Mouse (Mus musculus) hindbrain, embryonic 16.5 days (tissue): Measurements from ENCODE around the gene Csf3. TPM values are rescaled to one million over a fixed set of nuclear protein-coding genes. Genes with fewer than 3 reads are reported as not detected.

Source experiments
- ATAC-seq: fragments of 200-750 bp; cut with Nextera tagmentation; 2 replicates; pipeline ENCODE4 v1.8.0; 2017; ENCODE audit warnings: moderate TSS enrichment, moderate library complexity
- H3K27ac ChIP-seq: fragments of 300-500 bp; sonication (generic); 2 replicates; pipeline ENCODE4 v1.5.1; 2014; ENCODE audit warnings: low read depth, mild to moderate bottlenecking, control low read depth, low read length, moderate library complexity
- H3K27me3 ChIP-seq: fragments of 300-500 bp; sonication (generic); replicated peaks from 2 replicates; pipeline ENCODE4 v1.6.1; 2014; ENCODE audit warnings: low read length; ENCODE audit not compliant: control insufficient read depth, insufficient read depth
- H3K36me3 ChIP-seq: fragments of 300-500 bp; sonication (generic); 2 replicates; pipeline ENCODE4 v1.6.1; 2014; ENCODE audit warnings: mild to moderate bottlenecking, low read length, moderate library complexity, mixed read lengths; ENCODE audit not compliant: control insufficient read depth, insufficient read depth
- H3K4me1 ChIP-seq: fragments of 300-500 bp; sonication (generic); 2 replicates; pipeline ENCODE4 v1.6.1; 2014; ENCODE audit warnings: low read depth, low read length; ENCODE audit not compliant: control insufficient read depth, insufficient read depth
- H3K4me2 ChIP-seq: fragments of 300-500 bp; sonication (generic); 2 replicates; pipeline ENCODE4 v1.6.1; 2014; ENCODE audit warnings: mild to moderate bottlenecking, low read length, control low read depth, moderate library complexity
- H3K4me3 ChIP-seq: fragments of 300-500 bp; sonication (generic); 2 replicates; pipeline ENCODE4 v1.5.1; 2014; ENCODE audit warnings: mild to moderate bottlenecking, low read length, control low read depth, moderate library complexity
- H3K9ac ChIP-seq: fragments of 300-500 bp; sonication (generic); 2 replicates; pipeline ENCODE4 v1.6.1; 2014; ENCODE audit warnings: low read depth, mild to moderate bottlenecking, control low read depth, low read length, moderate library complexity
- H3K9me3 ChIP-seq: fragments of 300-500 bp; sonication (generic); 2 replicates; pipeline ENCODE4 v1.6.1; 2014; ENCODE audit warnings: mild to moderate bottlenecking, low read length, moderate library complexity; ENCODE audit not compliant: control insufficient read depth
- WGBS: fragments of 180-500 bp; shearing (Covaris S2); extraction: QIAGEN DNeasy Blood & Tissue Kit; methylation state at CpG from one replicate; pipeline ENCODE4 v1.1.7; 2014; 5-methylcytosine and 5-hydroxymethylcytosine counted together
- polyA plus RNA-seq: library from polyadenylated mRNA; unstranded; fragments of >200 nt; fragmentation: Nextera tagmentation; extraction: Ambion mirVana; gene quantifications from 2 replicates; pipeline ENCODE4 v1.2.1, GENCODE M21; 2015

The Csf3 gene
- polyA plus RNA-seq, 1 experiment from 2014 or later = not detected

DNA sequence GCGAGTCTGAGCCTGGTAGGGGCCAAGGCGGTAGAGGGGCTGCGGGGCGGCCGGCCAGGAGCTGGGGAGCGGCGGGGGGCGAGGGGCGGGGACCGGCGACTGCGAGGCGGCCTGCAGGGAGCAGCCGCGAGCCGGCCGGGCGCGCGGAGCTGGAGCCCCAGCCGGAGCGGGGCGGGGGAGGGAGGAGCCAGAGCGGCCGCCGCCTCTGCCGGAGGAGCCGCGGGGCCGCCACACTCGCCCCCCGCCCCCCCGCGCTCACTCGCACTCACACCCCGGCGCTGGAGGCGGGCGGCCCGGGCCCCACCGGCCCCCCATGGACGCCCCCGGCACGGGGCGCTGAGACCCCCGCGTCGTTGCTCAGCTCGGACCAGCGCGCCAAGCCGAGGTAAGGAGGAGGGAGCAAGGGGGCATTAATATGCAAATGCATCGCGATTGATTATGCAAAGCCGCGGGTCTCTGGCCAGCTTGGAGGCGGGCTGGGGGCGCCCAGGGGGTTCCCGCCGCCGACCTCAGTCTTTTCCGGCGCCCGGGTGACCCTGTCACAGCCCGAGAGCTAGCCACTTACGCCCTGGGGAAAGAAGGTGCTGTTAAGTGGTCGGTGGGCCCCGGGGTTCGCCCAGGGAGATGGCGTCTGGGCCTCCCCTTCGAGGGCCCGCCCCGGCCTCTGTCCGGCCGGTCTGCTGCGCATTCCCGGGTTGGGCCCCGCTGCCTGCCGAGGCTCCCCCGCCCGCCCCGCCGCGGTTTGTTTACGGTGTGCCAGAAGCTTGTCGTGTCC is 40.7 kb downstream of the Csf3 start:
- Histone ChIP-seq H3K9ac (peak overlapping the region; percentile 99), H3K9me3 (no peaks in the 10 kb centered on the region), H3K36me3 (no peaks in the 10 kb centered on the region), H3K27ac (peak overlapping the region; percentile 100), H3K4me3 (peak overlapping the region; percentile 85), H3K4me2 (peak overlapping the region; percentile 91), H3K4me1 (peaks cover 50% of the 10 kb centered on the region), H3K27me3 (no peaks in the 10 kb centered on the region)
- peak; percentile 68 for ATAC-seq
- under 1% methylated on average over 57 of the region's 86 CpGs for WGBS

DNA sequence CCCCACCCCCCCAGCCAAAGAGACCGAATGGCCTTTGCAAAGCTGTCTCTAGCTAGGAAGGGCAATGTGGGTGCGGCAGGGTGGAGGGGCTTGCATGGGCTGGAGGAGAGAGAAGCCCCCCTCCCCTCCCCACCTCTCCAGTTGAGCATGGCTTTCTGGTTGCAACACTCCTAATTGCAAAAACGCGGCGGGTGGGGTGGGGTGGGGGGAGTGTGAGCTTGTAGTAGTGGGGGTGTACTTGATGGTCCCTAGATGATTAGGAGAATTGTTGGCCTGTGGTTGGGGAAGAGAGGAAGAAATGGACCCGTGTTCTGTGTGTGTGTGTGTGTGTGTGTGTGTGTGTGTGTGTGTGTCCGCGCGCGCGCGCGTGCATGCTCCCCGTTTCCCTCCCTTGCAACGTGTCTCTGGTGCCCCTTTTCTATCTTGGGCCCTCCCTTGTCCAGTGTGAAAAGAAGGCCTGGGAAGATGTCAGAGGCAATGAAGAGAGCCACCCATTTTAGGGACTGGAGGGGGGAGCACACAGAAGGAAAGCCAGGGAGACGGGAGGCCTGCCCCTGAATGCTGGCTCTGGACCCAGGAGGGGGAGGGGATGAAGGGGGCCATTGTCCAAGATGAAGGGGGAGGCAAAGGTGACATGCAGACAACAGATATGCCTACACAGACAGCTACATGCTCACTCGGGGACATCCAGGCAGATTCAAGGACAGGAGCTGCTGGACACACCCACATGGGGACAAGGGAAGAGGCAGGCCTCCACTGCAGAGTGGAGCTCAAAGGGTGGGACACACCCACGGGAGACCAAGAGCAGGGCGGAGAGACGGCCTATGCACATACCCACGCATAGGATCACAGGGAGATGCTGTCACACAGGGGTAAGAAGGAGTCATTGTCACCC is 41.6 kb downstream of the Csf3 start:
- H3K27ac ChIP-seq = peak overlapping the region; percentile 100
- no peaks in the 10 kb centered on the region for H3K27me3 ChIP-seq
- ATAC-seq = peak; percentile 7; the same call in 1 of the 2 replicates
- WGBS = under 1% methylated on average over 21 of the region's 21 CpGs
- H3K36me3 ChIP-seq = no peaks in the 10 kb centered on the region
- peak overlapping the region; percentile 85 for H3K4me3 ChIP-seq
- peak overlapping the region; percentile 99 for H3K9ac ChIP-seq
- no peaks in the 10 kb centered on the region for H3K9me3 ChIP-seq
- peak overlapping the region; percentile 91 for H3K4me2 ChIP-seq
- peaks cover 57% of the 10 kb centered on the region for H3K4me1 ChIP-seq

DNA sequence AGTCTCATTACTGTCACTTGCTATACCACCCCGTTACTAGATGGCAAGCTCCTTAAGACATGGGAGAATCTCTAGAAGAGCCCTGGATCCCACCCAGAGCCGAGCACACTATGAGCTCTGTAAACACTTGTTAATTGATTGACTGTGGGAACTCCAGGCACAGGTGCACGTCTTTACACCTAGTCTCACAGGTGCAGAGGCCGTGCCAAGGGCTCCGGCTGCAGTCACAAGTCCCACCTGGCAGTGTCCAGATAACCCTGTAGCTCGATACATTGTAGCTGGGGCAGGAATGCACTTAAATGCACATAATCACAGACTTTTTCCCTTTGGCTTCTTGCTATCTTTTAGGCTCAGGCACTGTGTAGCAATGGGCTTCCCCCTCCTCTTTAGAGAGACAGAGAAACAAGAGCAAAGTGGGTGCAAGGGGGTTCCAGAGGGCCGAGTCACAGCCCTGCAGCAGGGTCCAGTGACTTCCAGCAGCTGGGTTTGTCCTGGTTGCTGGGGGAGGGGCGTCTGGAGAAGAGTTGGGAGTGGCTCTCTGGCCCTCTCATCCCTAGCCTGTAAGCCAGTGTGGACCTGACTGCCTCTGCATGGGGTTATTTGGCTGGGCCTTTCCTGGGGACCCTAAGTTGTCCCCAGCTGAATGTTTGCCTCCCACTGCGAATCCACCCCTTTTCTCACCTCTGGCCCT is 42.7 kb downstream of the Csf3 start:
- H3K36me3 ChIP-seq = no peaks in the 10 kb centered on the region
- H3K9ac ChIP-seq = peak overlapping the region; percentile 99
- 2% methylated on average over 9 of the region's 9 CpGs for WGBS
- peak overlapping the region; percentile 85 for H3K4me3 ChIP-seq
- no peaks in the 10 kb centered on the region for H3K9me3 ChIP-seq
- peak overlapping the region; percentile 100 for H3K27ac ChIP-seq
- H3K27me3 ChIP-seq = no peaks in the 10 kb centered on the region
- H3K4me1 ChIP-seq = peaks cover 63% of the 10 kb centered on the region
- ATAC-seq = 0 out of 2 replicates have a peak, but pooled peaks have one; percentile 1
- peak overlapping the region; percentile 91 for H3K4me2 ChIP-seq

DNA sequence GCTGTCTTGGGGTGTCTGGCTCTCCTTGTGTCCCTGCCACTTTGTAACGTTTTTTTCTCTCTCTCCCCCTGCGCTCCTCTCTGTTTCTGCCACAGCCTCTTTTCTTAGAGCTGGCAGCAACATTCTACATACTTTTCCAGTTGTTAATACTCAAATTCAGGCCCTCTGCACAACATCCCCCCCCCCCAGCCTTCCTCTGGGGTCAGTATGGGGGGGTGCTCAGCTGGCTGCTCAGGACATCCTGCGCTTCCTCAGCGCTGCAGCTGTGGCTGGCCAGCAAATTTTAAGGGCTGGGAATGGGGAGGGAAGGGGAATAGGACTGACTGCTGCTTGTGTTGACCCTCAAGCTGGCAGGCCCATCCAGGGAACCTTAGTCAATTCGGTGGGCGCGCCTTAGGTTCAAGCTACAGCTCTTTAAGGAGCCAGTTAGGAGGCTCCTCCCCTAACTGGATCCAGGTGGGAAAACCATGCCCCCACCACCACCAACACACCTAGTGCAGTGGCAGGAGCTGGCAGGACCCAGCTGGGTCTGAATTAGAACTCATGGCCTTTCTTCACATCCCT is 43.5 kb downstream of the Csf3 start:
- H3K27ac ChIP-seq = peak overlapping the region; percentile 100

DNA sequence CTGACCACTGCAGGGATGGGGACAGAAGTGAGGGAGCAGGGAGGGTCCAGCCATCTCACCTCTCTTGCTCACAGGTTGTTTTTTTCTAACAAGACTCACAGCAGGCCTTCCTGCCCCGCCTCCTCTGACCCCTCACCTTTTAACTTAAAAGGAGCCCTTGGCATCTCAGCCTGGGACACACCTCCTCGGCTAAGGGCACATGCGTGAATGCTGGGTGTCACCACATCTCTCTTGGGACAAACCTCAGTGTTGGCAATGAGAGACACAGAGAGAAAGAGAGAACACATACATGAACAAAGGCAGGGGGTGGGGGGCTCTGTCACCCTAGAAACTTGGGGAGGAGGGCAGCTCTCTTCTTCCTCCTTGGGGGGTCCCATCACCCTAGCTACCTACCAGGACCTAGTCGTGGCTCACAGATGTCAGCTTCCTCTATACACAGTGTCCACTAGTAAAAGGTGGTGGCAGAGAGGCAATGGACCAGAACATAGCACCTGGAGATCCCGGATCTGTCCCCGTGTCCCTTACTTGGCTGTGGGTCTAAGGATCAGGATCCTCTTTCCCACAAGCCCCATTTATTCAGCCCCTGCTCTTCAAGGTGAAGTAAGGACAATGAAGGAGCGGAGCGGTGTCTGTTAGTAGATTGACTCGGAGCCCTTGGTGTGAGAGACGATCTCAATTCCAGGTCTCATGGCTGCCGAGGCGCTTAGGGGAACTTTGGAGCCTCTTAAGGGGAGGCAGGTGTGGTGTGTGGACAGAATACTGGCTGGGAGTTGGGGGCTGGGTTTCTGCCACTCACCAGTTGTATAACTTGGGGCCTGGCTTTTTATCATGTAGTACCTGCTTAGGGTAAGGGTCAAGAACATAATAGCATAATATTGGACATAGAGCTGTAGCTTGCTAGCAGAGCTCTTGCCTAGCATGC is 45.1 kb downstream of the Csf3 start:
- Histone ChIP-seq H3K4me1 (peaks cover 74% of the 10 kb centered on the region), H3K9me3 (no peaks in the 10 kb centered on the region), H3K27ac (peak overlapping the region; percentile 94), H3K4me3 (peak overlapping the region; percentile 4; the same call in 1 of the 2 replicates), H3K36me3 (no peaks in the 10 kb centered on the region), H3K4me2 (peak overlapping the region; percentile 57), H3K27me3 (no peaks in the 10 kb centered on the region), H3K9ac (peak overlapping the region; percentile 35)
- 32% methylated on average over 12 of the region's 12 CpGs for WGBS
- ATAC-seq = no peak

More for the DNA sequence above, 43.5 kb downstream of the Csf3 start:
- peak overlapping the region; percentile 91 for H3K4me2 ChIP-seq
- no peaks in the 10 kb centered on the region for H3K36me3 ChIP-seq
- peak overlapping the region; percentile 99 for H3K9ac ChIP-seq
- H3K4me3 ChIP-seq = peak overlapping the region; percentile 85
- no peaks in the 10 kb centered on the region for H3K9me3 ChIP-seq
- H3K4me1 ChIP-seq = peaks cover 64% of the 10 kb centered on the region
- no peaks in the 10 kb centered on the region for H3K27me3 ChIP-seq
- ATAC-seq = no peak
- 25% methylated on average over 7 of the region's 7 CpGs for WGBS

DNA sequence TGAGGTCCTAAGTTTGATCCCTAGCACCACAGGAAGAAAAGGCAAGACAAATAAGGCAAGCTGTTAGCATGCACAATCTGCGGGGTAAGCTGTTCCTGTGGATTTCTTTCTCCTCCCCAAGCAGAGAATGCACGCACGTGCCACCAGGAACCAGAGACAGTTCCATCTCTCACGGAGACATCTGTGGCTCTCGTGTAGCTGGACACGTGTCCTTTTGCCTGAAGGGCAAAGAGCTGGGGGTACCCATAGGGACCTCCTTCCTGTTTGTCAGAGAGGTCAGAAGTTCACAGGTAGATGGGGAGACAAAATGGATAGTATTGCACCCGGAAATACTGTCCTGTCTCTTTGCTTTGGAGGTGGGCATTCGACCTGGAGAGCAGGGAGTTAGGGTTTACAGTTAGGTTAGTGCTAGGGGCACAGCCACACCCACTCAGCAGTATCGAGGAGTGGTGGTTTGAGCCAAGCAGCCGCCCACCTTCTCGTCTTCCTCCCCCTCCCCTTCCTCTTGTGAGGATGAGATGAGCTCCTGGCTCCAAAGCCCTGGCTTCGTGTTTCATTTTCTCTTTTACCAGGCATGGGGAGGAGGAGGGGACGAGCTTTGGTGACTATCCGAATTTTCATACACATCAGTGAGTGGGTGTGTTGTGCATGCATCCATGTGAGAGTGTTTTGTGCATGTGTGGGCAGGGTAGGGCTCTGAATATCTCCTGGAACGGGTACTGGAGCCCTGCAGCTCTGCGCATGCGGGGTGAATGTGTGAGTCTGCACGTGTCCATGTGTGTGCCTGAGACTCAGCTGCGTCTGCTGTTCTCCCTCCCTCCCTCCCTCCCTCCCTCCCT is 46.0 kb downstream of the Csf3 start:
- no peaks in the 10 kb centered on the region for H3K9me3 ChIP-seq
- peak overlapping the region; percentile 94 for H3K27ac ChIP-seq
- peak overlapping the region; percentile 21 for H3K4me3 ChIP-seq
- 7% methylated on average over 19 of the region's 19 CpGs for WGBS
- peak overlapping the region; percentile 57 for H3K4me2 ChIP-seq
- peak; percentile 57 for ATAC-seq
- peaks cover 79% of the 10 kb centered on the region for H3K4me1 ChIP-seq
- H3K36me3 ChIP-seq = no peaks in the 10 kb centered on the region
- no peaks in the 10 kb centered on the region for H3K27me3 ChIP-seq
- peak overlapping the region; percentile 13; the same call in 1 of the 2 replicates for H3K9ac ChIP-seq

DNA sequence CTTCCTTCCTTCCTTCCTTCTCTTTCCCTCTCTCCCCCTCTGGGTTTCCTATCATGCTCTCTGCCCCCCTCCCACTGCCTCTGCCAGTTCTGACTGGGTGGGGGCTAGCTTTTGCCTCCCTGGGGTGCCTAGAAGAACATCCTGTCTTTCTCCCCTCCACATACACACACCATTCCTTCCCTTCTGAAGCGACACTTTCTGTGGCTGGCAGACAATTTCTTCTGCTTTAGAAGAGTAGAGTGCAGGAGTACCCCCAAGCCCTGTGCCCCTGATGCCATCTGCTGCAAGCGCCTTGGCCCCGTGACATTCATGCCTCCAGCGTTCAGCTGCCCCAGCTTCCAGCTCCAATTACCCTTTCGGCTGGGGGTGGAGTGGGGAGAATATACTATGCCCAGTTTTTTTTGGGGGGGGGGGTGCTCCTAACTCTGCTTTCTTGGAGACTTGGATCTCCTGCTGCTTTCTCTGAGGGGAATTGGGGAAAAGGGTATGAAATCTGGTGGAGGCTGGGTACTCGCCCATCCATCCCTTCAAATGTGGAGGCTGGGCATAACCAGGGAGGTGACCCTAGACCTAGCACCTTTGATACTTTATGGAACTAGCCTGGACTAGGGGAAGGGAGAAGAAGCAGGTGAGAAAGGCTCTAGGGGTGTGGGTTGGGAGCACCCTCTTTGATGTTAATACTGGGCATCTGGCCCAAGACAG is 46.9 kb downstream of the Csf3 start:
- no peak for ATAC-seq
- Histone ChIP-seq H3K27me3 (no peaks in the 10 kb centered on the region), H3K4me2 (peak overlapping the region; percentile 57), H3K4me1 (peaks cover 79% of the 10 kb centered on the region), H3K9me3 (no peaks in the 10 kb centered on the region), H3K27ac (peak overlapping the region; percentile 94), H3K36me3 (no peaks in the 10 kb centered on the region), H3K9ac (peak overlapping the region; percentile 60), H3K4me3 (peak overlapping the region; percentile 27)
- 11% methylated on average over 6 of the region's 6 CpGs for WGBS
